Mouse (Mus musculus) right cerebral cortex, postnatal 36 days (tissue): ENCODE data around the gene Gm36028.
A peak's percentile ranks its signal among the peaks of the same experiment; 100 is the strongest.

Experiments
- DNase-seq, 2 experiments: peaks; one replicate each; pipeline ENCODE4 v3.0.0; 2022; ENCODE audit warnings: low spot score in 2 of 2, mixed read lengths in 1 of 2

The Gm36028 gene

GRCm38 (mm10) chr16:37861029-37861428 lies at the start of gene Gm36028:
Gm36028 (minus strand) TSS chr16:37861146.
- no peak for DNase-seq

- no peak for DNase-seq
Observed at GRCm38 (mm10) chr16:37906456-37906855, 45.5 kb upstream of the Gm36028 start.

DNA sequence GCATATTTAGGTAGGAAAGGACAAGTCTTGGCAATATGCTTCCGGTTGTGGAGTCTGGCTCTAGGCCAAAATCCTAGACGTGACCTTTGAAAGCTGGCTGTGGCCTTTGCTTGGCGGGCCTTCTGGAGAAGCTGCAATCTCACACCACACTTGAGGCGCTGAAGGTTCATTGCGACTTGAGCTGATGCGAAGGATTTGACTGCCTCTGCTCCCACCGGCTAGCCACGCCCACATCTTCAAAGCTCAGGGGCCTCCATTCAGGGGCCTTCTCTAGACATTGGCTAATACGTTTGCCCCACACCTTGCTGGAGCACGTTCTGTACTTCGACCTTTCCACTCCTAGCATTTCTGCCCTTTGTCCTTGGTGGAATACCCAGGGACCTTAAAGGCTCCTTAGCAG lies 40.4 kb upstream of the Gm36028 start:
- DNase-seq, result no peak

DNA sequence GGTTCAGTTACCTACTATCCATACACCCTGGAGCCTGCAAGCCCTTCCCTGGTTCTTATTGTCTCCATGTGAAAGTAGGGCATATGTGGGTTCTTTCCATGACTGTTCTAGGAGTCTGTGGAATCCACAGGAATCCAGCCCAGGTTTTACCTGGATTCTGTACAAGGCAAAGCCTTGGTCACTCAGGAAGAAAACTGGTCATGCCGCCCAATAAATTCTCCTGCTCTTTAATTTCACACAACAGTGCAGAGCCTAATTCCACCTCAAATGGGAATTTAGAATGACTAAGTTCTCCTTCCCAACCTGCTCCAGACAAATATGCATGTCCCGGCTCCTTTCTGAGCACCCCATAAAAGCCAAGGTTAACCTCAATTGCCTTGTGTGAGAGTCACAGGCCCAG lies 38.4 kb upstream of the Gm36028 start:
- no peak for DNase-seq

DNA sequence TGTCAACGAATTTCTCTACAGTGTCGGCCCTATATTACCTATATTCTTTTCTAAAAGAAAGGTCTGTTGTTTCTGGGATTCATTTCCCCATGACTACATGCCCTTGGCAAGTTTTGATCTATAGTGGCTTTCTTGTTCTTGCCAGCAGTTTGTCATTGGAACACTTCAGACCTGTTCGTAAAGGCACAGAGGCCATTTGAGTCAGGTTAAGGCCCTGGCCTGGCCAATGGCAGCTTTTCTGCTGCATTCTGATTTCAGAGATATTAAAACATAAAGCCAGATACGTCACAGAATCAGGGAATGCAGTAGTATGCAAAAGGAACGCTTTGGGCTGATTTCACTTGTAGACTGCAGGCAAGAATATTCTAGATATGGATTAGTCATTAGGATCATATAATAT lies 37.8 kb upstream of the Gm36028 start:
- no peak for DNase-seq

- no peak for DNase-seq
Observed at GRCm38 (mm10) chr16:37893942-37894341, 33.0 kb upstream of the Gm36028 start.

DNA sequence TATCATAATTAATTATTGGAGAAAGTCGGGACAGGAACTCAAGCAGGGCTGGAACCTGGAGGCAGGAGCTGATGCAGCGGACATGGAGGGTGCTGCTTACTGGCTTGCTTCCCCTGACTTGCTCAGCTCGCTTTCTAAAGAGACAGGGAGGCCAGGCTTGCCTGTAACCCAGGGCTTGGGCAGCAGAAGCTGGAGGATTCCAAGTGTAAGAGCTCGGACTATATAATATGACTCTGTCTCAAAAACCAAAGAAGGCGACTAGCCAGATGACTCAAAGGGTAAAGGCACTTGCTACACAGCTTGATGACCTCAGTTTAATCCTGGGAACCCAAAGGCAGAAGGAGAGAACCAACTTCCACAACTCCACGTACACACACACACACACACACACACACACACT lies 32.4 kb upstream of the Gm36028 start:
- no peak for DNase-seq

- DNase-seq, result no peak
Observed at GRCm38 (mm10) chr16:37892667-37893066, 31.7 kb upstream of the Gm36028 start.

- DNase-seq, result no peak
Observed at GRCm38 (mm10) chr16:37888986-37889385, 28.0 kb upstream of the Gm36028 start.

GRCm38 (mm10) chr16:37881168-37881567 lies 20.2 kb upstream of the Gm36028 start:
- no peak for DNase-seq

DNA sequence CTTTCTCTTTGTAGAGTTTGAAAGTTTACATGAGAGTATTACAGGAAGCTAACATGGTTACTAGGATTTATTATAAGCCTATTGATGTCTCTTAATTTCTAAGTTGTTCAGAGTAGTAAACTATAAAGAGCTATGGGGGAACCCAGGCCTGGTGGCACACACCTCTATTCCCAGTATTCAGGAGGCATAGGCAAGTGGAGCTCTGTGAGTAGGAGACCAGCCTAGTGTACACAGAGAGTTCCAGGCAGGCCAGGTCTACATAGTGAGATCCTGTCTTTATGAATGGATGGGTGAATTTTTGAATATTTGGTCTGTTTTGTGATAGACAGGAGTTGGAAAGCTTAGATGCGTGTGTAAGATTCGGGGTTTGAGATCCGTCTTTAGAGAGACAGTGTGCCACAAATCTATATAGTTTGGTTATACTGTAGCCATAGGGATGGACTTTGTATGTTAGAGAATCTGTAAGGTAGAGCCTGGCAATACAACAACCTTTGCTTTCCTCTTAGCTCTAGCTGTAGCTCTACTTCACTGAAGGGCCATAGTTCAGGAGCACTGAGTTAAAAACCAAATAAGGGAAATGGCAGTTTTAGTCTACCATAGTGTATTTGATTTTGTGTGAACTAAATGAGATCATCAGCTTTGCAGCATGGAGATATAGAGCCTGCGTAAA lies 18.9 kb upstream of the Gm36028 start:
- DNase-seq, result no peak

DNA sequence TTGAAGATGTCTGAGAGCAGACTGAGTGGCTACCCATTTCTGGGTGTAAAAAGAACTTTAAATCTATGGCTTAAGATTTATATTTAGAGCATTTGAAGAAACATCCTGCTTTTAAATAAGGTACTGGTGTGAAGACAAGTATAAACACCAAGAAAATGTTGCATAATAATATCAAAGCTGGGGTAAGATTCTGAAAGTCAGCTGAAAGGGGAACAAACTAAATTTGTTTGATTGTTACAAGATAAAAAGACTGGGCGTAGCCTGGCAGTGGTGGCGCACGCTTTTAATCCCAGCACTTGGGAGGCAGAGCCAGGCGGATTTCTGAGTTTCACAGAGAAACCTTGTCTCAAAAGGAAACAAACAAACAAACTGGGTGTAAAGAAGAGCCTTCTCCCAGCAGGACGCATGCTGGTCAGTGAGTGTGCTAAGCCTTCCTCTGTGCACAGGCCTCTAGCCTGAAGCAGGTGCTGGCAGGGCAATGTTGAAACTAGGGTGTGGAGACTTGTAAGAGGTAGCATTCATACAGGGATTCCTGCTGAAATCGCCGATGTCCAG lies 18.1 kb upstream of the Gm36028 start:
- no peak for DNase-seq

DNA sequence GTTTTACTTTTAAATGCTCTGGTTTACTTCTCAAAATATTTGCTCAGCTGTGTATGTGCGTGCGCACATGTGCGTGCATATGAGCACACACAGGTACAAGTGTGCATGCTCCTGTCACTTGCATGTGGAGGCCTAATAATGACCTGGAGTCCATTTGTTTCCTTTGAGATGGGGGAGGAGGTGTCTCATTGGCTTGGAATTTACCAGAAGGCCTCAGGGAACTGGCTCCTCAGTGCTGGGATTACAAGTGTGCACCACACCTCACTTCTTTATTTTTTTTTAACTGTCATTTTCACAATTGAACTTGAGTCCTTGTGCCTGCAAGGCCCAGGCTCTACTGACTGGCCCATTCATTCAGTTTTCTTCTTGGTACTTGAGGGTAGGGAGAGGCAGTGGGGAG lies 16.5 kb upstream of the Gm36028 start:
- no peak for DNase-seq

DNA sequence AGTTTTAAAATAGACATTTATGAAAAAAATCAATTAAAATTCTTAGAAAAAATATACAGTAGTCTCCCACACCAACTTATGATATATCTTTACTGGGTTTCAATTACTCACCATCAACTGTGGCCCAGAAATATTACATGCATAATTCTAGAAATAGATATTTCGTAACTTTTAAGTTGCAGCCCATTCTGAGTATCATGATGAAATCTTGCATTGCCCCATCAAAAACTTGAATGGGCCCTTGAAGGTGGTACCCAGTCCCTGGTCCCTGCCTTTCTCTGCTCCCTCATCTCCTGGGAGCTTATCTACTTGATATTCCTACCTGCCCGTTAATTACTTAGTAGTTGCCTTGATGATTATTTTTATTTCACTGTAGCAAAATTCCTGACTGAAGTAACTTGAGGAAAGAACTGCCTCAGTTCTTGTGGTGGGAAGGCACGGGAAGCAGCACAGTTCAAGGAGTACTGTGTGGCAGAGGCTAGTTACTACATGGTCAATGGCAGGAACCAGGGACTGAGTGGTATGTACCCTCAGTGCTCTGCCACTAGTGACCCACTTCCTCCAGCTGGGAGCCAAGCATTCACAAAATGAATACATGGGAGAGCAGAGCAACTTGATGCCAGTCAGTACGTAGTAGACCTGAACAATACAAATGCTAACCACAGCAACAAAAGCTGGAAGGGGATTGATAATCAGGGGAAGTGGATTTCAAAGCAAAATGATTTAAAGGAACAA lies 13.7 kb upstream of the Gm36028 start:
- DNase-seq, result no peak

DNA sequence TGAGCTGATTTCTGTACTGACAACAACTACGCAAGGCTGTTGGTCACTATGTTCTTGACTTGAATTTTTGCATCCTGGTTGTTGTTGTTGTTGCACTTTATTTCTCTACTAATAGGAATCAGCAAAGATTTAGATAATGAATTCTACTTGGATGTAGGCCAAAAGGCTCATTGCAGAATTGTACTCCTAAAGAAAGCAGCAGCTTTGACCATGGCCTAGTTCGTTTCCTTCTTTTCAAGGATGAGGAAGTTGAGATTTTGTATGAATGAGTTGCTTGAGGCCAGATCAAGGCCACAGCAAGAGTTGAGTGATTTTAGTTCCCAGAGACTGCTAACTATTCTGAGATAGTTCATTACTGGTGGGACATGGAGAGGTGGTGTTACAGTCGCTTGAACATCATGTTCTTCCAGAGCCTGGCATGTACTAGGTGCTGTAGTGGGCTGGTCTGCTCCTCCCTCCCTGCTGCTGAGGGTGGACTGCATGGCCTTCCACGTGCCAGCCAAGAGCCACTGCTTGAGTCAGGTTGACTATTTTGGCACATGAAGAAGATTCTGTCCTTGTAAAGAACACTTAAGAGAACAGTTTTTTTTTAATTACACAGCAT lies 10.3 kb upstream of the Gm36028 start:
- DNase-seq, result peak; percentile 57 to 78

DNA sequence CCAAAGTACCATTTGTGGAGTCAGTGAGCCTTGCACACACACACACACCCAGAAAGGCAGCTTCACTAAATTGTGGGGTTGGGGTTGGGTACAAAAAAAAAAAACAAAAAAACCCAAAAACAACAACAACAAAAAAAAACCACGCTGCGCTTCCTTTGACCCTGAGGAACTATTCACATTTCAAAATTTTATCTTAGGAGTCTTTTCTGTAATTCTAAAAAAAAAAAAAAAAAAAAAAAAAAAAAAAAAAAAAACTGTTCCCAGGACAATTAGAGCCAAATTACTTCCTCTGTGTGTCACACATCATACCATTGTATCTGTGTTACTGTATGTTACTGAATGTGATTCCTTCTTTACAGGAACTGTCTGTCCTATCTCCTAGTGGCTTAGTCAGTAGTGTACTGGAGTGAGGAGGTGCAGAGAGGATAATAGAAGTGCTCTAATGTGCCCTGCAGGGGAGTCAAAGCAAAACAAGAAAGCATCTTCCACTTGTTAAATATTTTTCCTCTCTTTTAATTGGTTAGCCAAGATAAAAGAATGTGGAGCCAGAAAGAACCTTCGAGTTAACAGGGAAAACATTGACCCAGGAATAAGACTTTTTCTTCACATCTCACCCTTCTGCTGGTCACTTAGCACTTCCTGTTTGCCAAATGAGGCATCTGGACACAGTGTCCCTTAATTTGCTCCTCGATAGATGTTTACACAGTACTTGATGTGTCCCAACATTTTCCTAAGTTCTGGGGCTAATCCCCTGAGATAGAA lies 8.7 kb upstream of the Gm36028 start:
- no peak for DNase-seq

DNA sequence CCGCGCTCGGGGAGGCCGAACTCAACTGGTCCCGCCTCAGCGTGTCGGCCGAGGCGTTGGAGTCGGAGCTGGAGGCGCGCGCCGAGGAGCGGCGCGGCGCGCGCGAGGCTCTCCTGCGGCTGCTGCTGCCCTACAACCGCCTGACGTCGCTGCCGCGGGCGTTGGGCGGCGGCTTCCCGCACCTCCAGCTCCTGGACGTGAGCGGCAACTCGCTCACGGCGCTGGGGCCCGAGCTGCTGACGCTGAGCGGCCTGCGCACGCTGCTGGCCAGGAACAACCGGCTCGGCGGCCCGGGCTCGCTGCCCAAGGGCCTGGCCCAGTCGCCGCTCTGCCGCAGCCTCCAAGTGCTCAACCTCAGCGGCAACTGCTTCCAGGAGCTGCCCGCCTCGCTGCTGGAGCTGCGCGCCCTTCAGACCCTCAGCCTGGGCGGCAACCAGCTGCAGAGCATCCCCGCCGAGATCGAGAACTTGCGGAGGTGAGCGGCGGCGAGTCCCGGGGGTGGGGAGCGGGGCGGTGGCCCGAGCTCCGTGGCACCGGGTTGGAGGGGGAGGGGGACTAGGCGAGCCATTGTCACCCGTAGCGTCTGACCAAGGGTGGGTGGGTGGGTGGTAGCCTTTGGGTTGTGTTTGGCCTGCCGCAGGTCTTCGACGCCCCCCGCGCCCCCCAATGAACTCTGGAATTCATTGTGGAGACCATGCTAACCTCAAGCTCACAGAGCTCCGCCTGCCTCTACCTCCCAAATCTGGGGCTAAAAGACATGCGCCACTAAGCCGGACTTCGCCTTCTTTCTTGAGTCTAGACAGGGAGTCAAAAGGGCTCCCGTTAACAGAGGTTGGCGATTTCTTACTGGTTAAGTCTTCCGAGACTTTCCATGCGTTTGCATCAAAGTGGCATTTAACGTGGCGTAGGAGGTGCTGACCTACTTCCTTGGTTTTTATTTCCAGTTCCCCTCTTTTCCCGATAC lies 7.8 kb upstream of the Gm36028 start:
- DNase-seq, result peak; percentile 24 to 36

DNA sequence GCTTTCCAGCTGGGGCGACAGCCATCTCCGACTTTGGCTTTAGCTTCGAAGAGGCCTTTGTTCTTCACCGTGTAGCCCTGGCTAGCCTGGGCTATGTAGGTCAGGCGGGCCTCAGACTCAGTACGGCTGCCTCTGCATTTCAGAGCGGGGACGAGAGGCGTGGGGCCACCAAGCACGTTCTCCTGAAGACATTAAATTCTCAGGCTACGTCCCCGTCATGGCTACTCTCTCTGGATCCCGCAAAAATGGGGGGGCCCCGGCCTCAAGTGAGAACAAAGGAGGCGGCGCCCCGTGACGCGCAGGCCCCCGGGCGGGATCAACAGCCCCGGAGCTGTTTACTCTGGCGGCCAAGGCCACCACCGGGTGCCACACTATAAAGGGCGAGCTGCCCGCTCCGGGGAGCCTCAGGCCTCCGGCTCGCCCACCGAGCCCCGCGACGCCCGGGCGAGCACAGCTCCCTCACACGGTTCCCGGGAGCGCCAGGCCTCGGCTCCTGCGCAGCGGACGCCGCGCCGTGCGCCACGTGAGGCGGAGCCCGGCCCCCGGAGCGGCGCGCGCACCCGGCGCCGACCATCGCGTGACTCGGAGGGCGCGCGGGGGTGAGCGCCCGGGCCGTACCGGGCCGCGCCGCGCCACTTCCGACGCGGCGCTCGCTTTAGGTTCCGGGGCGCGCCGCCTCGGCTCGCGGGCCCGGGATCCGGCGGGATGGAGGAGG lies 7.0 kb upstream of the Gm36028 start, which contains the start of gene Lrrc58:
TSS of gene Lrrc58 (plus strand) at position 599 of the 715 bp plus-strand sequence.
- peak; percentile 75 to 77 for DNase-seq

- no peak for DNase-seq
Observed at GRCm38 (mm10) chr16:37865841-37866240, 4.9 kb upstream of the Gm36028 start.

DNA sequence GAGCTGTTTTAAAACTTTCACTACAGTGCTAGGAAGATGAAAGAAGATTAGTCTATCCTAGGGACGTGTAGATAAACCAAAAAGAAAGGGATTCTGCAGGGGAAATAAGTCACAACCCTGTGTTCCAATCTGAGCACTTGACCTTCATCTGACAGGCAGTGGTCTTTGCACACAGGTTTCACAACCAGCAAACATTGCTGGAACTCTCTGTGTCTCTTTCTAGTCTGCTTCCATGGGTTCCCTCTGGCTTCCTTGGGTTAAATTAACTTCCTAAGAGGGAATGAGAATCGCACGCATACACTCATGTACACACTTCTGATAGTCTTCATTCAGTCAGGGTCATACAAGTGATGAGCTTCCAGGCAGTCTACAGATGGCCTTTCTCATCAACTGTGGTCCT lies 2.9 kb upstream of the Gm36028 start:
- no peak for DNase-seq
